Mouse (Mus musculus): Measurements from ENCODE around the gene Zfp704. TPM values are rescaled to one million over a fixed set of nuclear protein-coding genes. Genes with fewer than 3 reads are reported as not detected.
"Not testable (repeated sequence)": the region's sequence is repeated elsewhere in the genome, so short reads cannot be mapped to it uniquely, and the experiment has no call there.

Gene Zfp704
- polyA plus RNA-seq, 1 experiment from 2014 or later = 7.2 TPM

GRCm38 (mm10) chr3:9588635-9589034 is 21.2 kb downstream of the Zfp704 start:
- 88% methylated on average over 4 of the region's 4 CpGs for WGBS
- Histone ChIP-seq H3K36me3 (peaks cover 4% of the 10 kb centered on the region; the same call in 1 of the 2 replicates), H3K4me3 (no peak overlapping the region), H3K27ac (no peak overlapping the region), H3K4me1 (peaks cover 21% of the 10 kb centered on the region), H3K27me3 (ENCODE audit: insufficient read depth, poor library complexity, severe bottlenecking) (no peaks in the 10 kb centered on the region), H3K9me3 (no peaks in the 10 kb centered on the region)
- no peak for DNase-seq (ENCODE audit: low spot score)

- WGBS = 89% methylated on average over 7 of the region's 7 CpGs
- no peaks in the 10 kb centered on the region for H3K9me3 ChIP-seq
- peaks cover 25% of the 10 kb centered on the region for H3K4me1 ChIP-seq
- H3K27ac ChIP-seq = no peak overlapping the region
- DNase-seq (ENCODE audit: low spot score) = no peak
- H3K4me3 ChIP-seq = no peak overlapping the region
- H3K27me3 ChIP-seq (ENCODE audit: insufficient read depth, poor library complexity, severe bottlenecking) = no peaks in the 10 kb centered on the region
- peaks cover 4% of the 10 kb centered on the region; the same call in 1 of the 2 replicates for H3K36me3 ChIP-seq
Observed at GRCm38 (mm10) chr3:9587304-9587703, 22.6 kb downstream of the Zfp704 start.

- no peak for DNase-seq (ENCODE audit: low spot score)
- H3K27me3 ChIP-seq (ENCODE audit: insufficient read depth, poor library complexity, severe bottlenecking) = no peaks in the 10 kb centered on the region
- H3K4me1 ChIP-seq = peaks cover 28% of the 10 kb centered on the region
- H3K9me3 ChIP-seq = no peaks in the 10 kb centered on the region
- H3K36me3 ChIP-seq = peaks cover 4% of the 10 kb centered on the region; the same call in 1 of the 2 replicates
- 76% methylated on average over 2 of the region's 2 CpGs for WGBS
- H3K27ac ChIP-seq = 0 out of 2 replicates have a peak overlapping the region, but pooled peaks have one; percentile 16
- H3K4me3 ChIP-seq = no peak overlapping the region
Observed at GRCm38 (mm10) chr3:9583516-9583915, 26.4 kb downstream of the Zfp704 start.

- 86% methylated on average over 14 of the region's 14 CpGs for WGBS
- Histone ChIP-seq H3K4me3 (no peak overlapping the region), H3K9me3 (no peaks in the 10 kb centered on the region), H3K27me3 (ENCODE audit: insufficient read depth, poor library complexity, severe bottlenecking) (no peaks in the 10 kb centered on the region), H3K4me1 (peaks cover 35% of the 10 kb centered on the region), H3K36me3 (no peaks in the 10 kb centered on the region), H3K27ac (no peak overlapping the region)
- DNase-seq (ENCODE audit: low spot score) = peak; percentile 81
Observed at GRCm38 (mm10) chr3:9580952-9581798, 28.7 kb downstream of the Zfp704 start.

- H3K9me3 ChIP-seq = no peaks in the 10 kb centered on the region
- H3K4me1 ChIP-seq = peaks cover 41% of the 10 kb centered on the region
- H3K36me3 ChIP-seq = no peaks in the 10 kb centered on the region
- no peak for DNase-seq (ENCODE audit: low spot score)
- no peaks in the 10 kb centered on the region for H3K27me3 ChIP-seq (ENCODE audit: insufficient read depth, poor library complexity, severe bottlenecking)
- no peak overlapping the region for H3K27ac ChIP-seq
- H3K4me3 ChIP-seq = no peak overlapping the region
- WGBS = 82% methylated on average over 3 of the region's 3 CpGs
Observed at GRCm38 (mm10) chr3:9580102-9580501, 29.8 kb downstream of the Zfp704 start.

GRCm38 (mm10) chr3:9579028-9579643 is 30.7 kb downstream of the Zfp704 start:
- Histone ChIP-seq H3K4me1 (peaks cover 47% of the 10 kb centered on the region), H3K4me3 (no peak overlapping the region), H3K36me3 (no peaks in the 10 kb centered on the region), H3K27me3 (ENCODE audit: insufficient read depth, poor library complexity, severe bottlenecking) (no peaks in the 10 kb centered on the region), H3K27ac (no peak overlapping the region), H3K9me3 (no peaks in the 10 kb centered on the region)
- WGBS = 68% methylated on average over 4 of the region's 4 CpGs
- DNase-seq (ENCODE audit: low spot score) = no peak

GRCm38 (mm10) chr3:9576872-9577271 is 33.0 kb downstream of the Zfp704 start:
- H3K27ac ChIP-seq = no peak overlapping the region
- no peaks in the 10 kb centered on the region for H3K27me3 ChIP-seq (ENCODE audit: insufficient read depth, poor library complexity, severe bottlenecking)
- no peak overlapping the region for H3K4me3 ChIP-seq
- H3K36me3 ChIP-seq = no peaks in the 10 kb centered on the region
- WGBS = 80% methylated on average over 4 of the region's 4 CpGs
- DNase-seq (ENCODE audit: low spot score) = no peak
- peaks cover 40% of the 10 kb centered on the region for H3K4me1 ChIP-seq
- H3K9me3 ChIP-seq = no peaks in the 10 kb centered on the region

- 48% methylated on average over 8 of the region's 8 CpGs for WGBS
- Histone ChIP-seq H3K4me3 (no peak overlapping the region), H3K4me1 (peaks cover 32% of the 10 kb centered on the region), H3K27ac (no peak overlapping the region; the same call in 1 of the 2 replicates), H3K9me3 (no peaks in the 10 kb centered on the region), H3K36me3 (no peaks in the 10 kb centered on the region), H3K27me3 (ENCODE audit: insufficient read depth, poor library complexity, severe bottlenecking) (no peaks in the 10 kb centered on the region)
- DNase-seq (ENCODE audit: low spot score) = no peak
Observed at GRCm38 (mm10) chr3:9574305-9574704, 35.6 kb downstream of the Zfp704 start.

GRCm38 (mm10) chr3:9573581-9573980 is 36.3 kb downstream of the Zfp704 start:
- Histone ChIP-seq H3K27ac (no peak overlapping the region), H3K4me1 (peaks cover 27% of the 10 kb centered on the region), H3K27me3 (ENCODE audit: insufficient read depth, poor library complexity, severe bottlenecking) (no peaks in the 10 kb centered on the region), H3K36me3 (no peaks in the 10 kb centered on the region), H3K4me3 (no peak overlapping the region), H3K9me3 (no peaks in the 10 kb centered on the region)
- no peak for DNase-seq (ENCODE audit: low spot score)
- WGBS = 57% methylated on average over 6 of the region's 6 CpGs

- Histone ChIP-seq H3K27ac (no peak overlapping the region), H3K36me3 (no peaks in the 10 kb centered on the region), H3K9me3 (no peaks in the 10 kb centered on the region), H3K4me1 (peaks cover 26% of the 10 kb centered on the region), H3K4me3 (no peak overlapping the region), H3K27me3 (ENCODE audit: insufficient read depth, poor library complexity, severe bottlenecking) (no peaks in the 10 kb centered on the region)
- DNase-seq (ENCODE audit: low spot score) = no peak
- 86% methylated on average over 8 of the region's 8 CpGs for WGBS
Observed at GRCm38 (mm10) chr3:9572261-9572660, 37.6 kb downstream of the Zfp704 start.

GRCm38 (mm10) chr3:9570782-9571181 is 39.1 kb downstream of the Zfp704 start:
- DNase-seq (ENCODE audit: low spot score) = no peak
- Histone ChIP-seq H3K27ac (no peak overlapping the region), H3K4me1 (peaks cover 22% of the 10 kb centered on the region), H3K36me3 (no peaks in the 10 kb centered on the region), H3K27me3 (ENCODE audit: insufficient read depth, poor library complexity, severe bottlenecking) (no peaks in the 10 kb centered on the region), H3K9me3 (no peaks in the 10 kb centered on the region), H3K4me3 (no peak overlapping the region)
- WGBS = 78% methylated on average over 4 of the region's 4 CpGs

- H3K27ac ChIP-seq; H3K4me3 ChIP-seq; H3K27me3 ChIP-seq (ENCODE audit: insufficient read depth, poor library complexity, severe bottlenecking); H3K36me3 ChIP-seq; DNase-seq (ENCODE audit: low spot score); H3K9me3 ChIP-seq: not testable (repeated sequence)
- WGBS = 96% methylated on average over 4 of the region's 4 CpGs
- peaks cover 16% of the 10 kb centered on the region for H3K4me1 ChIP-seq
Observed at GRCm38 (mm10) chr3:9569706-9570105, 40.2 kb downstream of the Zfp704 start.

- no peak overlapping the region for H3K27ac ChIP-seq
- peaks cover 4% of the 10 kb centered on the region; the same call in 1 of the 2 replicates for H3K36me3 ChIP-seq
- H3K4me1 ChIP-seq = peaks cover 9% of the 10 kb centered on the region
- no peaks in the 10 kb centered on the region for H3K9me3 ChIP-seq
- H3K27me3 ChIP-seq (ENCODE audit: insufficient read depth, poor library complexity, severe bottlenecking) = no peaks in the 10 kb centered on the region
- no peak overlapping the region for H3K4me3 ChIP-seq
- 89% methylated on average over 10 of the region's 10 CpGs for WGBS
- no peak for DNase-seq (ENCODE audit: low spot score)
Observed at GRCm38 (mm10) chr3:9568565-9569228, 41.2 kb downstream of the Zfp704 start.
